ENCODE assay signal across 19 mouse cellular contexts in genomic region chr2:29442275-29442674, GRCm38 (mm10).
DNase-seq lines count a peak whose midpoint lies in the region; ATAC-seq and TF ChIP-seq lines count a peak whose summit lies in the region.
"Had no signal": no experiment of that assay in that cellular context is flagged by ENCODE, and none has a peak within 500 bp of the region (broad histone marks: within the 10 kb centered on the region; RNA-seq: fewer than 3 reads in every experiment).

No protein-coding gene starts in this region.

- ATAC-seq in monocyte, adult 5-6 weeks (replicated peaks; ENCODE audit: insufficient number of reproducible peaks, low FRiP score, low TSS enrichment, poor library complexity, severe bottlenecking), result no peak
- ATAC-seq: activated CD4-positive, CD25-positive, alpha-beta regulatory T cell, adult 4 months; CD4-positive, CD25-positive, alpha-beta regulatory T cell, adult 4 months; Patski had no signal

- TF ChIP-seq CTCF in C2C12 (IDR thresholded peaks at IDR 0.05; ENCODE audit: control insufficient read depth, insufficient read depth, insufficient read length), result no peak

- TF ChIP-seq POLR2A in myocyte (IDR thresholded peaks at IDR 0.05; ENCODE audit: insufficient read length, low read depth), result no peak

- H3ac ChIP-seq in C2C12 (ENCODE audit: control insufficient read depth, insufficient read length, low read depth), result no peak overlapping the region
- no peak overlapping the region for H3ac ChIP-seq in myocyte (ENCODE audit: control insufficient read depth, insufficient read length)

- H3K79me2 ChIP-seq in C2C12 (ENCODE audit: control insufficient read depth, insufficient read depth) (no peaks in the 10 kb centered on the region), myocyte (ENCODE audit: control insufficient read depth, insufficient read depth) (no peaks in the 10 kb centered on the region)

- H3K4me2 ChIP-seq in myocyte (ENCODE audit: low read depth), result no peak overlapping the region

- H3K36me3 ChIP-seq in C2C12 (ENCODE audit: control insufficient read depth, insufficient read depth) (no peaks in the 10 kb centered on the region), myocyte (ENCODE audit: control insufficient read depth, insufficient read depth) (no peaks in the 10 kb centered on the region)

- H3K4me3 ChIP-seq in C2C12 (ENCODE audit: insufficient read depth, poor library complexity, severe bottlenecking), result no peak overlapping the region
- H3K4me3 ChIP-seq in myocyte, result no peak overlapping the region

- H3K79me3 ChIP-seq in C2C12 (ENCODE audit: low read depth), result peaks cover 2% of the 10 kb centered on the region

- no peaks in the 10 kb centered on the region for H3K27me3 ChIP-seq in C2C12 (ENCODE audit: control insufficient read depth, insufficient read depth, insufficient read length)
- H3K27me3 ChIP-seq in myocyte (ENCODE audit: control insufficient read depth, insufficient read depth, insufficient read length), result no peaks in the 10 kb centered on the region
- H3K27me3 ChIP-seq: CH12.LX, Patski had no signal

- no peak for DNase-seq in testis, postnatal 14 days (ENCODE audit: low spot score)
- DNase-seq: adrenal gland, adult 2 months; adrenal gland, adult 8-10 months; adrenal gland, postnatal 10 days; adrenal gland, postnatal 14 days; adrenal gland, postnatal 25 days; adrenal gland, postnatal 36 days; B cell, adult 2 months; cerebellum, adult 11 months; cerebellum, adult 11-12 months; cerebellum, adult 18-20 months; cerebellum, adult 2 months had no signal

TF ChIP-seq in C2C12, 6 proteins besides CTCF, POLR2A, EP300 and RAD21:
- TF ChIP-seq MYOD1 (IDR thresholded peaks at IDR 0.05; ENCODE audit: control insufficient read depth, insufficient read length, low read depth), result peak; percentile 82
- no peak for TF ChIP-seq CEBPB (IDR thresholded peaks at IDR 0.05; ENCODE audit: low read depth)
TF ChIP-seq in C2C12: peak in this region for 1.

TF ChIP-seq in myocyte, 11 proteins besides CTCF, POLR2A, EP300 and RAD21:
- TF ChIP-seq TCF3 (IDR thresholded peaks at IDR 0.05; ENCODE audit: insufficient read length, low read depth) (peak; percentile 86), E2F4 (IDR thresholded peaks at IDR 0.05; ENCODE audit: insufficient read depth) (no peak), USF1 (IDR thresholded peaks at IDR 0.05; ENCODE audit: low read depth) (no peak), REST (IDR thresholded peaks at IDR 0.05; ENCODE audit: insufficient read depth, insufficient read length) (no peak), CEBPB (IDR thresholded peaks at IDR 0.05; ENCODE audit: insufficient read depth, poor library complexity, severe bottlenecking) (no peak), POLR2AphosphoS2 (IDR thresholded peaks at IDR 0.05; ENCODE audit: insufficient read length, low read depth) (no peak), TCF12 (IDR thresholded peaks at IDR 0.05; ENCODE audit: insufficient read depth, poor library complexity, severe bottlenecking) (peak; percentile 53), MYOD1 (IDR thresholded peaks at IDR 0.05; ENCODE audit: control insufficient read depth in 1 of 3, insufficient read length in 2 of 3, low read depth in 2 of 3) (peak in 2 of 3 experiments; percentile 79 to 89), MYOG (IDR thresholded peaks at IDR 0.05; ENCODE audit: control insufficient read depth in 1 of 3, insufficient read depth in 1 of 3, insufficient read length in 2 of 3, low read depth in 2 of 3) (peak in 2 of 3 experiments; percentile 29 to 58), SRF (IDR thresholded peaks at IDR 0.05; ENCODE audit: control insufficient read depth, insufficient read length, low read depth) (no peak), MAX (IDR thresholded peaks at IDR 0.05; ENCODE audit: low read depth) (no peak)
